Mouse (Mus musculus) ovary, postnatal 36 days (tissue): Measurements from ENCODE around the gene Ubr4.
"Not testable (repeated sequence)": the region's sequence is repeated elsewhere in the genome, so short reads cannot be mapped to it uniquely, and the experiment has no call there.

Experiments used
- DNase-seq: peaks from one replicate; pipeline ENCODE4 v3.0.0; 2022; ENCODE audit warnings: low spot score, mixed read lengths

Gene Ubr4

GRCm38 (mm10) chr4:139487085-139487484 is 134.7 kb downstream of the Ubr4 start:
- no peak for DNase-seq

DNA sequence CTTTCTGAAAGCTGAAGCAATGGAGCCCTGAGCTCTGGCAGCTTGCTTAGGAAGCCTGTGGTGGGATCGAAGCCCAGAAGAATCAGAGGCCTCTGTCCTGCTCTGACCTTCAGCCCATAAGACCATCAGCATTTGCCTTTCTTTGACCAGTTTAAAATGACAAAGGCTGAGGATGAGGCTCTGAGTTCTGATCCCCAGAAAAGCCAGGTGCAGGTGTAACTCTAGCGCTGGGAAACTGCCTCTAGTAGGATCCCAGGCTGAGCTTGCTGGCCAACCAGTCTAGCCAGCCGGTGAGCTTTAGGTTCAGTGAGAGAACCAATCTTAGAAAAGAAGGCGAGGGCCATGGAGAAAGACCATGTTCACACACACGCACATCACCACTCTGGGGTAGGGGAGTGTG is 135.9 kb downstream of the Ubr4 start:
- no peak for DNase-seq

GRCm38 (mm10) chr4:139489946-139490345 is 137.5 kb downstream of the Ubr4 start:
- no peak for DNase-seq

GRCm38 (mm10) chr4:139490413-139491055 is 138.1 kb downstream of the Ubr4 start:
- DNase-seq, result peak; percentile 71

DNA sequence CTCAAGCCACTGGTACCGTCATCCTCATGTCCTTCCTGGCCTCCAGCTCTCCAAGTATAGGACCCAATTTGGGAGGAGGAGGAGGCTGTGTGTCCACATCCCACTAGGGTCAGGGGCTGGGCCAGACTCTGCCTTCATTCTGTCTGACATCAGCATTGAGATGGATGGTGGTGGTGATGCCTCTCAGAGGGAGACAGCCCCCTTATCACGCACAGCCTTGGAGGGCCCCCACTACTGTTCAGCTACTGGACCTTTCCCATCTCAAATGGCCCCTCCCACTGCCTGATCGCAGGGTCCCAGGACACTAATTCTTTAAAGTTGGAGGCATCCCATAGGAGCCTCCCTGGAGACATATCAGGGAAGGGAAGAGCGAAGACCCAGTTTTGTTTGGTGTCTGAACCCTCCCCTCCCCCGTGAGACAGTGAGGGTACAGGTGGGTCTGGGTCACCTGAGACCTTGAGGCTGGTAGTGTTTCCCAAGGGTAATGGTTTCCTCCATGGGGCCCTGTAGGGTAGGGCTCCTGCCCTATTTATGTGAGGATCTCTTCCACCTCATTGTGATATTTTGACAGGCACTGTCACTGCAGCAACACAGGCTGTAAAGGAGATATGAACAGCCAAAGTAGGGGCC is 139.2 kb downstream of the Ubr4 start:
- no peak for DNase-seq

DNA sequence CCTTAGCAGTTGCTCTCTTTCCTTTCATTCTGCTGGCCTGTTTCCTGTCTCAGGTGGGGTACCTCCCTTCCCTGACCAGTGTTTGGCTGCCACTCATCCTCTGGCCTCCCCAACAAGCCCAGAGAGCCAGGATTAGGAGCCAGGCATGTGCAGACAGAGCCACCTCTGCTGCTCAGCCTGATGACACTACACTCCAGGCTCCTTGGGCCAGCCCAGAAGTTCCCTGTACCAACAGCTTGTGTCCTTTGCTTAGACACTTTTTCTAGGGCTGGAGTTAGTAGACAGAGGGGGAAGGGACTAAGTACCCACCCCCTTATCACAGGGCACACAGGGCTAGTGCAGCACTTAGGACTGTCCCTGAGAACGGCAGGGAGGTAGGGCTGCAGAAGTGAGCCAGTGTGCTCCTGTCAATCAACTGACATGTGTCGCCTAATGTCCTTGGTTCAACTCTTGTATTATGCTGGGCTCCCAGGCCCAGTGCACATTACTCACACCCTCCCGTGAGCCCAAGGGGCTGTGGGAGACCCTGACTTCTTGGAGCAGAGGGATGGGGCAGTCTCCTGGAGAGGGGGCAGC is 139.9 kb downstream of the Ubr4 start:
- no peak for DNase-seq

- no peak for DNase-seq
Measured at GRCm38 (mm10) chr4:139493227-139494025, 141.0 kb downstream of the Ubr4 start.

DNA sequence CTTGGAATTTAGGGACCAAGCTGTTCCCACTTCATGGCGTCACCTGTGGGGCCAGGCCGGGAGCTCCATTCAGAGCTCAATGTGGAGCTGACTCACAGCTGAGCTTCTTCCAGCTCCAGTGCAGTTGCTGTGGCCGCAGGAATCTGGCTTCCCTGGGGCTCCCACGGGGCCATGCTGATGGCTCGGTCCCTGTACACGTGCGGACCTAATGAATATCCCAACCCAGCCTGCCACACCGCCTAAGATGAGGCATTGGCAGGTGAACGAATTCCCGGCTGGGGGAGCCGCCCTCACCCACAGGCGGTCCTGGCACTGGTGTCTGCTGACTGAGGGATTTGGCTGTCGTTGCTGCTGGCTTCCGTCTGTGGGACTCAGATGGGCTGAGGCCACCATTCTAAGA is 148.4 kb downstream of the Ubr4 start:
- no peak for DNase-seq

GRCm38 (mm10) chr4:139501702-139502101 is 149.3 kb downstream of the Ubr4 start:
- DNase-seq, result no peak

DNA sequence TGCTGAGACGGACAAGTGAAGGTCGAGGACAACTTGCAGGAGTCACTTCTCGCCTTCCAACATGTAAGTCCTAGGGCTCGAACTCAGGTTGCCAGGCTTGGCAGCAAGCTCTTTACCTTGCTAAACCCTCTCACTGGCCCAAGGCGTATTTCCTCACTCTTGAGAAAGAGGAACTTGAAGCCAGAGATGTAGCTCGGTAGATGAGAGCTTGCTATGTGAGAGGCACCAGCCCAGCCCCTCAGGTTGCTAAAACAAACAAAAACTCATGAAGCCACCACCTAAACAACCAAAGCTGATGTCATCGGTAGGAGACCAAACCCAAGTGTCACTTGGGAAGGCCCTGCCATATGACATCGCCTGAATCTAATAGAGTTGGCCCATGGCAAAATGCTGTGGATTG is 151.5 kb downstream of the Ubr4 start:
- no peak for DNase-seq

GRCm38 (mm10) chr4:139505716-139506115 is 153.3 kb downstream of the Ubr4 start:
- DNase-seq, result no peak

DNA sequence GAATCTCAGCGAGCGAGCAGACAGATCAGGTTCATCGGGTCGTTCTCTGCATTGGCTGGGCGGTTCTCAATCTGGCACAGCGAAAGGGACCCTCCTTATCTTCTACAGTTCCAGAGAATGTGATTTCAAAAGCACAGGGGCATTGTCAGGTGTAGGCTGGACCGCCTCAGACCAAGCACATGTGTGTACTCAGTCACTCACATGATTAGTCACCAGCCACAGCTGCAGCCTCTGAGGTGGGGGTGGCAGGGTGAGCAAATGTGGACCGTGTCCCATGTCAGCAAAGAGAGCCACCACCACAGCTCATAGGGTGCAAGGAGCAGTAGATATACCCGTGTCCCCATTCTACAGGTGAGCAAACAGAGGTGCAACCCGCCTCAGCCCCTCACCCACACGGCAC is 154.3 kb downstream of the Ubr4 start:
- no peak for DNase-seq

DNA sequence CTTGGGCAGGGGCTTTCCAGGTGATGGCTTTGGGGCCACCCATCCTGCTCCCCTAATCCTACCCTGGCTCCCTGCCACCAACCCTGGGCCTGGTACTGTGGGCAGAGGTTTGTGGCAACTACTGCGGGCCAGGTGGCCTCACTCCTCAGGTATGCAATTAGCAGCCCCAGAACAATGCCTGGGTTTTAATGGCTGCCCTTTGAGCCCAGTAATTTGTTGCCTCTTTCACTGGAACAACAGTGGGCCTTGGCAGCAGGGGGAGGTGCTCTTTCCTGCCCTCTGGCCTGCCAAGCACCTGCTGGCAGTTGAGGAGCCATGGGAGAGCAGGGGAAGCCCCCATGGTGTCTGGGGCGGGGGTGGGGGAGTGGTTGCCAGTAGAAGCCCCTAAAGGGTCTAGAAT is 156.7 kb downstream of the Ubr4 start:
- DNase-seq, result no peak

DNA sequence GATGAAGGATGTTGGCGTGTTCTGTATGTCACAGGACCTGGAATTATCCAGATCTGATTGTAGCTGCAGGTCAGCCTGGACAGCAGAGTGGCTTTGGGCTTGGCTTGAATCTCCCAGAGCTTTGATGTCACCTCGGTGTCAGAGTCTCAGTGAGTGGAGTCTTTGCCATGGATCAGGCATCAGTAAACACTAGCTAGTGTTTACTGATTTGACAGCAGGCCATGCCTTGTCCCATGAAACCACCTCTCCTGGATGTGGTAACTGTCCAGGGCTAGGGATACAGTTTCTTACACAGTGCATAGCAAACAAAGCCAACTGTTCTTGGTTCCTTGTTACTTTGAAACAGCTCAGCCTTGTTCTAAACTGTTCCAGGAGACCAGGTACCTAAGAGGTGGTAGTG is 159.1 kb downstream of the Ubr4 start:
- DNase-seq, result no peak

GRCm38 (mm10) chr4:139512985-139513384 is 160.6 kb downstream of the Ubr4 start:
- DNase-seq, result no peak

DNA sequence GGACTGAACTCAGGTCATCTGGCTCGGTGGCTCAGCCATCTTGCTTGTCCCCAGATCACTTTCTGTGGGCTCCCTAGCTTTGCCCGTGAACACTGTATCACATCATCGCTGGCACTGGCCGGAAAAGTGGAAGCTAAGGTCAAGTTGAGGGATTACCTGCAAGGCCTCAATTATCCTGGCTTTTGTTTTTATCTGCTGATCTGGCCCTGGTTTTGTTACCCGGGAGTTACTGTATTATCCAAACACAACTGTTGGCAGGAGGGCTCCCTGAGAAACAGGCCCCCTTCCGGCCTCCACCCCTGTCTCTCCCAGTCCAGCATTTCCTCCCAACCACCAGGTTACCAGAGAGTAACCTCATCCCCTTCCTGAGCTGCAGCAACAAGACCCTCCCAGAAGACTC is 166.8 kb downstream of the Ubr4 start:
- no peak for DNase-seq

- no peak for DNase-seq
Measured at GRCm38 (mm10) chr4:139521926-139522325, 169.5 kb downstream of the Ubr4 start.

- no peak for DNase-seq
Measured at GRCm38 (mm10) chr4:139526475-139526874, 174.1 kb downstream of the Ubr4 start.

- DNase-seq, result not testable (repeated sequence)
Measured at GRCm38 (mm10) chr4:139530248-139530647, 177.8 kb downstream of the Ubr4 start, which contains the start of gene Iffo2. TSS of gene Iffo2 (plus strand) at chr4:139530548.

GRCm38 (mm10) chr4:139532081-139532480 is 179.7 kb downstream of the Ubr4 start:
- no peak for DNase-seq

- no peak for DNase-seq
Measured at GRCm38 (mm10) chr4:139535127-139535695, 182.8 kb downstream of the Ubr4 start.

DNA sequence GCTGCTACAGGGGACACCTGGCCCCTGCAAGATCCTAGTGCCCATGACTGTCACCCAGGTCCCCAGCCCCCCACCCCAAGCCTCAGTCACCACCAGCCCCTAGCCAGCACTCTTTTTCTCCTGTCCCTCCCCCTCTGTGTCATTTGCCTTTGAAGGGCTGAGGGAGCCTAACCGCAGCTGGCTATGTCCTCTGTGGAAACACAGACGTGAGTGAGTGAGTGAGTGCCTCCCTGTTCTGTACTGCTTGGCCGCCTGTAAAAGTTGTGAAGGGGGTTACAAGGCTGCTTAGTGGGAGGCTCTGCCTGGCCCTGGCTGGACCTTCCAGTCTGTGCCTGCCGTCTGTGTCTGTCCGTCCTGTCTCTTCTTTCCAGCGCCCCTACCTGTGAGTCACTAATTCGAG is 183.3 kb downstream of the Ubr4 start:
- no peak for DNase-seq
